Mouse (Mus musculus): Measurements from ENCODE around the gene Il10rb. TPM values are rescaled to one million over a fixed set of nuclear protein-coding genes. Genes with fewer than 3 reads are reported as not detected.

Il10rb gene
- total and polyA plus RNA-seq, 3 experiments: 32.1 to 37.9 (median 36.1) TPM

DNA sequence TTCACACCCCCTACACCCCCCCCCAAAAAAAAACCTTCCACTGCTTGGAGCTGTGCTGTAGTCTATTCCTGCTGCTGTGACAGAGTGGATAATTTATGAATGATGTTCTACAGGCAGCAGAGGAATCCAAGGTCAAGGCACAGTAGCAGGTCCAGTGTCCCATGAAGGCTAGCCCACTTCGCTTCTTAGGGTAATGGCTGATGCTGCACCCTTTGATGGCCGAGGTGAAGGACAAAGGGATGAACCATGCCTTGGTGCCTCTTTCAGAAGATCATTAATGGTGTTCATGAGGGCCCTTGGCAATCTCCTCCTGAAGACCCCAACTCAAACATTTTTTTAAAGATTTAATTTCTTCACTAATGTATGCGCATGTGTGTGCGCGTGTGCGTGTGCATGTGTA lies 10.4 kb downstream of the Il10rb start:
- Histone ChIP-seq H3K4me1 (ENCODE audit: control insufficient read depth in 1 of 2, insufficient read depth in 2 of 2) (peaks cover 25 to 65% of the 10 kb centered on the region in 2 experiments), H3K9me3 (replicated peaks; ENCODE audit: low read length) (no peaks in the 10 kb centered on the region), H3K4me3 (replicated peaks in 1 of 3; ENCODE audit: low read depth in 2 of 3, low read length in 2 of 3, poor library complexity in 1 of 3) (peak overlapping the region in 1 of 3 experiments; percentile 12), H3K27me3 (replicated peaks) (no peaks in the 10 kb centered on the region), H3K27ac (ENCODE audit: insufficient read depth, low read depth) (peak overlapping the region; percentile 59), H3K9ac (ENCODE audit: insufficient read depth, low read depth) (no peak overlapping the region), H3K79me2 (replicated peaks; ENCODE audit: control insufficient read depth, extremely low read depth, insufficient read depth, poor library complexity, severe bottlenecking) (no peaks in the 10 kb centered on the region), H3K36me3 (replicated peaks in 1 of 2; ENCODE audit: control insufficient read depth in 1 of 2, insufficient read depth in 1 of 2, low read length in 1 of 2) (peaks cover 61 to 93% of the 10 kb centered on the region in 2 experiments), H3K4me2 (ENCODE audit: insufficient read depth, low read depth, poor library complexity, severe bottlenecking) (no peak overlapping the region; the same call in 1 of the 2 replicates)
- TF ChIP-seq USF2 (conservative IDR thresholded peaks at IDR 0.05; ENCODE audit: low read depth, low read length): no peak
- TF ChIP-seq E2F4 (IDR thresholded peaks at IDR 0.05; ENCODE audit: insufficient replicate concordance, low read depth, low read length): no peak
- no peak for TF ChIP-seq MYC (IDR thresholded peaks at IDR 0.05; ENCODE audit: low read depth, low read length)
- TF ChIP-seq USF1 (IDR thresholded peaks at IDR 0.05; ENCODE audit: low read depth, low read length): no peak
- no peak for TF ChIP-seq ELF1 (IDR thresholded peaks at IDR 0.05; ENCODE audit: low read depth, low read length)
- no peak for TF ChIP-seq NRF1 (IDR thresholded peaks at IDR 0.05; ENCODE audit: low read depth, low read length)
- no peak for TF ChIP-seq UBTF (IDR thresholded peaks at IDR 0.05; ENCODE audit: low read depth, low read length)
- TF ChIP-seq BHLHE40 (IDR thresholded peaks at IDR 0.05; ENCODE audit: low read depth, low read length): no peak
- TF ChIP-seq RAD21 (IDR thresholded peaks at IDR 0.05; ENCODE audit: low read depth, low read length): no peak
- no peak for TF ChIP-seq MXI1 (IDR thresholded peaks at IDR 0.05; ENCODE audit: low read depth, low read length)
- no peak for TF ChIP-seq MEF2A (IDR thresholded peaks at IDR 0.05; ENCODE audit: borderline replicate concordance, low read depth, low read length)
- no peak for TF ChIP-seq CTCF (conservative IDR thresholded peaks at IDR 0.05 in 1 of 2, IDR thresholded peaks at IDR 0.05 in 1 of 2; ENCODE audit: low read depth in 2 of 2, low read length in 2 of 2)
- TF ChIP-seq EP300 (IDR thresholded peaks at IDR 0.05; ENCODE audit: low read length): no peak
- TF ChIP-seq MAX (IDR thresholded peaks at IDR 0.05; ENCODE audit: low read length): no peak
- TF ChIP-seq ETS1 (conservative IDR thresholded peaks at IDR 0.05; ENCODE audit: low read depth, low read length): no peak
- TF ChIP-seq JUN (IDR thresholded peaks at IDR 0.05; ENCODE audit: insufficient read depth, low read depth, low read length): no peak
- no peak for TF ChIP-seq POLR2AphosphoS2 (IDR thresholded peaks at IDR 0.05; ENCODE audit: low read depth, low read length)
- TF ChIP-seq ZKSCAN1 (IDR thresholded peaks at IDR 0.05; ENCODE audit: borderline replicate concordance, low read depth, low read length): no peak
- no peak for TF ChIP-seq ZNF384 (IDR thresholded peaks at IDR 0.05; ENCODE audit: low read depth, low read length)
- in situ Hi-C loops (cut with MboI; ENCODE audit: low pct_ligation_motif_present, low pct_unique_long_range_greater_than_20kb, low sequenced_read_pairs): no loop called here
- no peak for DNase-seq (ENCODE audit: extremely low read depth)
- dilution Hi-C loops (cut with MboI; ENCODE audit: extremely low pct_ligation_motif_present, extremely low pct_unique_long_range_greater_than_20kb, low sequenced_read_pairs): no loop called here

DNA sequence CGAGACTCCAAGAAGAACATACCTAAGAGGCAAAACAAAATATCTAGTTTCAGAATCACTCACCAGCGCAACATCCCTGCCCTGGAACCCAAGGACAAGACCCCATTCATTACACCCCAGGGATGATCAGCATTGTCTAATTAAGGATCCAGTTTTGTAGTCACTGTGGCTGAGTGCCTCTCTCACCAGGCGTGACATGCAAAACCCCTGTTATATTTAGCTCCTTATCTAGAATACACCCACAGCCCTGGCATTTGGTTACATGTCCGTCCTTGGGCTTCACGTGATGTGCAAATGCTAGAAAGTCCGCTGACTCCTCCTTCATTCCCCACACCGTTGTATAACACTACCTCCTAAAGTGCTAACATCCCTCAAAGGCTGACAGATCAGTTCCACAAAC lies 11.0 kb downstream of the Il10rb start:
- Histone ChIP-seq H3K79me2 (replicated peaks; ENCODE audit: control insufficient read depth, extremely low read depth, insufficient read depth, poor library complexity, severe bottlenecking) (no peaks in the 10 kb centered on the region), H3K27ac (ENCODE audit: insufficient read depth, low read depth) (peak overlapping the region; percentile 59), H3K36me3 (replicated peaks in 1 of 2; ENCODE audit: control insufficient read depth in 1 of 2, insufficient read depth in 1 of 2, low read length in 1 of 2) (peaks cover 64 to 93% of the 10 kb centered on the region in 2 experiments), H3K4me2 (ENCODE audit: insufficient read depth, low read depth, poor library complexity, severe bottlenecking) (no peak overlapping the region; the same call in 1 of the 2 replicates), H3K9me3 (replicated peaks; ENCODE audit: low read length) (no peaks in the 10 kb centered on the region), H3K4me1 (ENCODE audit: control insufficient read depth in 1 of 2, insufficient read depth in 2 of 2) (peaks cover 23 to 60% of the 10 kb centered on the region in 2 experiments), H3K4me3 (replicated peaks in 1 of 3; ENCODE audit: low read depth in 2 of 3, low read length in 2 of 3, poor library complexity in 1 of 3) (peak overlapping the region in 1 of 3 experiments; percentile 12), H3K27me3 (replicated peaks) (no peaks in the 10 kb centered on the region), H3K9ac (ENCODE audit: insufficient read depth, low read depth) (no peak overlapping the region)
- dilution Hi-C loops (cut with MboI; ENCODE audit: extremely low pct_ligation_motif_present, extremely low pct_unique_long_range_greater_than_20kb, low sequenced_read_pairs): no loop called here
- DNase-seq (ENCODE audit: extremely low read depth): peak; percentile 95
- in situ Hi-C loops (cut with MboI; ENCODE audit: low pct_ligation_motif_present, low pct_unique_long_range_greater_than_20kb, low sequenced_read_pairs): no loop called here
- TF ChIP-seq NELFE (IDR thresholded peaks at IDR 0.05; ENCODE audit: low read depth, low read length) (no peak), CHD2 (IDR thresholded peaks at IDR 0.05; ENCODE audit: low read length) (peak; percentile 55), RAD21 (IDR thresholded peaks at IDR 0.05; ENCODE audit: low read depth, low read length) (no peak; the same call in 1 of the 2 replicates), JUN (IDR thresholded peaks at IDR 0.05; ENCODE audit: insufficient read depth, low read depth, low read length) (peak; percentile 46), PAX5 (IDR thresholded peaks at IDR 0.05; ENCODE audit: low read length) (no peak), TCF12 (IDR thresholded peaks at IDR 0.05; ENCODE audit: low read depth, low read length) (peak; percentile 73; the same call in 1 of the 2 replicates), ZC3H11A (IDR thresholded peaks at IDR 0.05; ENCODE audit: low read depth, low read length) (no peak), NRF1 (IDR thresholded peaks at IDR 0.05; ENCODE audit: low read depth, low read length) (no peak), HCFC1 (IDR thresholded peaks at IDR 0.05; ENCODE audit: low read depth, low read length) (0 out of 2 replicates have a peak, but pooled peaks have one; percentile 26), MXI1 (IDR thresholded peaks at IDR 0.05; ENCODE audit: low read depth, low read length) (no peak), MAZ (IDR thresholded peaks at IDR 0.05; ENCODE audit: low read depth, low read length) (peak; percentile 74), EP300 (IDR thresholded peaks at IDR 0.05; ENCODE audit: low read length) (peak; percentile 88), POLR2AphosphoS2 (IDR thresholded peaks at IDR 0.05; ENCODE audit: low read depth, low read length) (0 out of 2 replicates have a peak, but pooled peaks have one; percentile 65), SMC3 (IDR thresholded peaks at IDR 0.05; ENCODE audit: low read depth, low read length) (peak; percentile 15), JUND (conservative IDR thresholded peaks at IDR 0.05; ENCODE audit: low read depth, low read length) (peak; percentile 76; the same call in 1 of the 2 replicates), ELF1 (IDR thresholded peaks at IDR 0.05; ENCODE audit: low read depth, low read length) (peak; percentile 29; the same call in 1 of the 2 replicates), USF2 (conservative IDR thresholded peaks at IDR 0.05; ENCODE audit: low read depth, low read length) (peak; percentile 50), SIN3A (IDR thresholded peaks at IDR 0.05; ENCODE audit: low read length) (peak; percentile 80; the same call in 1 of the 2 replicates), MYC (IDR thresholded peaks at IDR 0.05; ENCODE audit: low read depth, low read length) (0 out of 2 replicates have a peak, but pooled peaks have one; percentile 64), MEF2A (IDR thresholded peaks at IDR 0.05; ENCODE audit: borderline replicate concordance, low read depth, low read length) (peak; percentile 98), CHD1 (IDR thresholded peaks at IDR 0.05; ENCODE audit: low read depth, low read length) (no peak), ETS1 (conservative IDR thresholded peaks at IDR 0.05; ENCODE audit: low read depth, low read length) (peak; percentile 95)

Data from CH12.LX (cell line).